Mouse (Mus musculus): ENCODE measurements around the gene Ankrd53.

The Ankrd53 gene

DNA sequence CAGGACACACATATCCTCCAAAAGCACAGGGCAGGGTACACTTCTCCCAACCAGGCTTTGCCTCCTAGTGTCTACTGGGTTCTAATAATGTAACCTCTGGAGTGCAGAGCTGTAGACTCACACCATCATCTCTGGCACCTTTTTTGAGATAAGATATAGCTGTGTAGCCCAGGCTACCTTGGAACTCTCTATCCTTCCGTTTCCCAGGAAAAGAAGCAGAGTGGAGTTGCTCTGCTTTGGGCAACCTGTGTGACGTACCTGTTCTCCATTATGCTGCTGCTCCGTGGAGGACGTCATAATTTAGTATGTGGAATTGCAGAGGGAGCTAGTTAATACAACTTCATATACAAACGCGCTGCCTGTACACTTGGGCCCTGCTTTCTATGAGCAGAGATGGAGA is at the start of gene Ankrd53:
Gene Ankrd53, plus strand, starts transcription at position 301 of the 400 bp plus-strand sequence.
- no peak for DNase-seq (ENCODE audit: low spot score)

DNA sequence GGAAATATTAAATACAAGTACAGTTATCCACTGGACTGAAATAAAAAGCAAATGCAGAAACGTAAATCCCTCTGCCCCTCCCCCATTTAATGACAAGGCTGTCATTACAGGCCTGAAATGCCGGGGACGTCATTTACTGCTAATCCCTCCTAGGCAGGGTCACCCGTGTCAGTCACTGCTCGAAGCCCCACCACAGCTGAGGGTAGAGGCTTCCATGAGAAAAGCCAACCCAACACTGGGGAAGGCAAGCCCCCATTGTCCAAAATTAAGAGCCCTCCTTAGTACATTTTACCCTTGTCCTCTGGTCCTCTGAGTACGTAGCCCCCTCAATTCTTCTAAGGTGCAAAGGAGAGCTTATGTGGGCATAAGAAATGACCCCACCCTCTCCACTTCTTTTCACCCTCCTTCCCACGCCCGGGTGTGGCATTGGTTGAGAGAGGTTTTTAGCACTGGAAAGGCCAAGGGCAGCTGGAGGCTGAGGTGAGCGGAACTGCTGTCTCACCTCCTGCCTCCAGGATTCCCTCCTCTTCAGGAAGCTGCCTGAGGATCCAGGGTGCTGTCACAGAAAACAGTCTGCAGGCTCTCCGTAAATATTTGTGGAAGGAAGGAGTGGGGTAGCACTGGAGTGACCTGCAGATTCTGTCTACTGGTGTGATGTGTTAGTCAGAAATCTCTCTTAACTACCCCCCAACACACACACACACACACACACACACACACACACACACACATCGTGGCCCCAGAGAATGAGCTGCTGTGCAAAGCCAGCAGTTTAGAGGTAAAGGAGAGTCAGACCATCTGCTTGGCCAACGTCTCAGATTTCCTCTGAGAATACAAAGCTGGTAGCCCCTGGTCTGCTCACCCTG is 48.9 kb upstream of the Ankrd53 start:
- DNase-seq (ENCODE audit: low spot score), result no peak

GRCm38 (mm10) chr6:83714221-83715123 is 48.0 kb upstream of the Ankrd53 start:
- no peak for DNase-seq (ENCODE audit: low spot score)

- no peak for DNase-seq (ENCODE audit: low spot score)
Measured at GRCm38 (mm10) chr6:83715461-83716196, 46.8 kb upstream of the Ankrd53 start.

- DNase-seq (ENCODE audit: low spot score), result no peak
Measured at GRCm38 (mm10) chr6:83717026-83717425, 45.4 kb upstream of the Ankrd53 start.

GRCm38 (mm10) chr6:83722526-83722925 is 39.9 kb upstream of the Ankrd53 start:
- no peak for DNase-seq (ENCODE audit: low spot score)

DNA sequence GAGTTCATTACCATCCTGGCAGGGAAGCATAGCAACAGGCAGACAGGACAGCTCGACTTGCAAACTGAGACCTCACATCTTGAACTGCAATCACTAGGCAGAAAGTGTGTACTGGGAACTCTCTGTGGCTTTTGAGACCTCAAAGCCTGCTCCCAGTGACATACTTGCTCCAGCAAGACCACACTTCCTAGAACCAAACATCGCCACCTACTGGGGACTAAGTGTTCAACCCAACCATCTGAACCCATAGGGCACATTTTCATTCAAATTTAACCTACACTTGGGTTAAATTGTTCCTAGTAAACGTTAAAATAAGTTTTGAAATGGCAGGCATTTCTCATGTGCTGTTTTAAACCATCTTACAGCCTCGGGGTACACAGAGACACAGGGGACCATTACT is 35.3 kb upstream of the Ankrd53 start:
- no peak for DNase-seq (ENCODE audit: low spot score)

DNA sequence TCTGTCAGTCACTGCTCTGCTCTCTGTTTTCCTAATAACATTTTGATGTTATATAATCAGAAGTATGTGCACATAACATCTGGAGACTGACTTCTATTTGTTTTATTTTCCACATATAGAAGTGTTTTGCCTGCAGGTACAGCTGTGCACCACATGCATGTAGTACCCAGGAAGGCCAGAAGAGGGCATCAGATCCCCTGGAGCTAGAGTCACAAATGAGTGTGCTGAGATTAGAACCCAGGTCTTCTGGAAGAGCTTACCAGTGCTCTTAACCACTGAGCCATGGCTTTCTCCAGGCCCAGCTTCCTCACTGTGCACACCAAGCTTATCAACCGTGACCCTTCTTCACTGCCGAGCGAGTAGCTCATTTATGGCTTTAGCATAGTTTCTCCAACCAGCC is 34.0 kb upstream of the Ankrd53 start:
- DNase-seq (ENCODE audit: low spot score), result no peak

- no peak for DNase-seq (ENCODE audit: low spot score)
Measured at GRCm38 (mm10) chr6:83729350-83729970, 33.0 kb upstream of the Ankrd53 start.

DNA sequence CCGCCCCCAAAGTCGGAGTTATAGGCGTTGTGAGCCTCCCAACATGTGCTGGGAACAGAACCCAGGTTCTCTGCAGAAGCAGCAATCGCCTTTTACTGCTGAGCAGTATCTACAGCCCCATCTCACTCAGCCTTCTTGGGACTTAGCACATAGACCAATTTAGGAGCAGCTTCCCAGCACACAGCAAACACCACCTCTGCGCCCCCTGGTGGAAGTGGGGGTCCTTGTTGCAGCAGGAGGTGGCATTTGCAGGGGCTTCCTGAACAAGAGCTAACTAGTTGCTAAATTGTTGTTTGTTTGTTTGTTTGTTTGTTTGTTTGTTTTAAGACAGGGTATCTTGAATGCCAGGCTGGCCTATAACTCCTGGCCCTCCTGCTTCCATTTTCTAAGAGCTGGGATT is 31.3 kb upstream of the Ankrd53 start:
- DNase-seq (ENCODE audit: low spot score), result peak; percentile 62

DNA sequence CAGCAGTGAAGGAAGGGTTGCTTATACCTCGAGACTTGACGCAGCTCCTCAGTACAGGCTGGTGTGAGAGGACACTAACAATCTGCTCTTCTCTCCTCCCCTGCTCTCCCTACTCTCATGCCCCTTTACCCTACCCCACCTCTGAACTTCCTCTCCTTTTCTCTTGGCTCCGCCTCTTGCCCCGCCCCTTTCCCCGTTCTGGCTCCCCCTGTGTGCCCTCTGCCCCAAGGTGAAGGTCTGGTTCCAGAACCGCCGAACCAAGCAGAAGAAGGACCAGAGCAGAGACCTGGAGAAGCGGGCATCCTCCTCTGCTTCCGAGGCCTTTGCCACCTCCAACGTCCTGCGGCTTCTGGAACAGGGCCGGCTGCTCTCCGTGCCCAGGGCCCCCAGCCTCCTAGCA is 25.1 kb upstream of the Ankrd53 start:
- no peak for DNase-seq (ENCODE audit: low spot score)

GRCm38 (mm10) chr6:83738596-83738995 is 23.8 kb upstream of the Ankrd53 start:
- DNase-seq (ENCODE audit: low spot score), result no peak

DNA sequence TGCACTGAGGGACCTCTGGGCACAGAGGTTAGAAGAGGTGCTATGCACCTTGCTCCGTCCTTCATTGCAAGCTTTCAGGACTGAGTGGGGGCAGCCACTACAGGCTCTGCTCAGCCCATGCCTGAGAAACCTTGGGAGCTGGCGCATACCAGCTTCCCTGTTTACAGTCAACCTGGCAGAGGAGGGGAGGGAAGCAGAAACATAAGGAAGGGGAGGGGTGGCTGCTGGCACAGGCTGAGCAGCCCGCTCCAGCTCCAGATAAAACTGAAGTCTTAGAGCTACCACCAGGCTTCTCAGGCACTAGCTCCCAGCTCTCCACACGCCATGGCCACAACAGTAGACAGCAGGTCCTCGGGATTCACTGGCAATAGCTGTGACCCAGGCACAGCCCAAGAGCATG is 19.7 kb upstream of the Ankrd53 start, which contains the start of gene Atp6v1b1:
Gene Atp6v1b1, plus strand, starts transcription at position 230 of the 400 bp plus-strand sequence.
- no peak for DNase-seq (ENCODE audit: low spot score)

DNA sequence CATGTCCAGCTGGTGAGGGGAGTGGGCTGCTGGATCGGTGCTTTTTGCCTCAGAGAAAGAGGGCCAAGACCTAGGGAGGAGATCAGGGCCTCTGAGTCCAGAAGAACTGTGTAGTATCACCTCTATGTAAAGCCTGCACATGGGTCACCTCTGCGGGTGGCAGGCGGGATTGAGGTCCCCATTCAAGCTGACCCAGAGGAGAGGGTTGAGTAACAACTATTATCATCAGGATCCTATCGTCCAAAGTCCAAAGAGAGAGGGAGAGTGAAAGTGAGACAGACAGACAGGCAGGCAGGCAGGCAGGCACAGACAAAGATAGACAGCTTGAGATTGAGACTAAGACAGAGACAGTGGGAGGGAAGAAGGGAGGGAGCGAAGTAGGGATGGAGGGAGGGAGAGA is 19.2 kb upstream of the Ankrd53 start:
- no peak for DNase-seq (ENCODE audit: low spot score)

GRCm38 (mm10) chr6:83744126-83744525 is 18.3 kb upstream of the Ankrd53 start:
- no peak for DNase-seq (ENCODE audit: low spot score)

- peak; percentile 21 for DNase-seq (ENCODE audit: low spot score)
Measured at GRCm38 (mm10) chr6:83744557-83744956, 17.9 kb upstream of the Ankrd53 start.

- DNase-seq (ENCODE audit: low spot score), result no peak
Measured at GRCm38 (mm10) chr6:83745466-83745865, 17.0 kb upstream of the Ankrd53 start.

DNA sequence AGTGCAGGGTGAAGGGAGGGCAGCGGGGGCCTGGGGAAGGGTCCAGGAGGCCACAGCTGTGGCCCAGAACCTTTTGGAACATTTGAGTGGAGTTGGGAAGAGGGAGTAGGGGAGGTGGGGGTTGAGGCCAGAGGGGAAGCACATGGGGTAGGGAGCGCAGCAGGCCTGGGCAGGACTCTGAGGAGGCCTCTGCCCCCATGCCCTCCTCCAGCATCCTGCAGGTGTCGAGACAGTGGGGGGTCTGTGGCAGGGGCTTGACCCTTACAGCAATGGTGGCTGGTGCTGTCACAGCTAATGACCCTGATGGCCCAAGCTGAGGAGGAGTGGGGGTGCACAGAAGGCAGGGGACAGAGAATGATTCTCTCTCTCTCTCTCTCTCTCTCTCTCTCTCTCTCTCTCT is 13.2 kb upstream of the Ankrd53 start:
- no peak for DNase-seq (ENCODE audit: low spot score)

- peak; percentile 54 for DNase-seq (ENCODE audit: low spot score)
Measured at GRCm38 (mm10) chr6:83750171-83750684, 12.2 kb upstream of the Ankrd53 start.

- no peak for DNase-seq (ENCODE audit: low spot score)
Measured at GRCm38 (mm10) chr6:83756051-83756450, 6.4 kb upstream of the Ankrd53 start.

- no peak for DNase-seq (ENCODE audit: low spot score)
Measured at GRCm38 (mm10) chr6:83762880-83763431, 512 bp downstream of the Ankrd53 start.

Measured in lung, postnatal 25 days (tissue).